Comparison of ENCODE assay signal across 8 mouse cellular contexts in genomic region chr5:26903786-26904185, GRCm38 (mm10).
DNase-seq lines count a peak whose midpoint lies in the region; ATAC-seq and TF ChIP-seq lines count a peak whose summit lies in the region.

No protein-coding gene starts in this region.

- peak; percentile 9; the same call in 1 of the 2 replicates for ATAC-seq in hindbrain, embryonic 15.5 days (ENCODE audit: low FRiP score, low read depth)
- no peak for ATAC-seq in limb, embryonic 13.5 days (ENCODE audit: low FRiP score, low read depth)
- no peak for ATAC-seq in stomach, embryonic 15.5 days (ENCODE audit: insufficient read depth, low FRiP score, low read depth)

- no peaks in the 10 kb centered on the region for H3K36me3 ChIP-seq in E14TG2a.4 (ENCODE audit: insufficient read depth, low read length)
- no peaks in the 10 kb centered on the region for H3K36me3 ChIP-seq in hindbrain, embryonic 15.5 days
- no peaks in the 10 kb centered on the region for H3K36me3 ChIP-seq in limb, embryonic 13.5 days
- H3K36me3 ChIP-seq in stomach, embryonic 15.5 days = no peaks in the 10 kb centered on the region

- intact Hi-C loops in gastrocnemius, postnatal 36 days (cut with DNase I) = loop anchor here (10.0 kb wide), 1 partner anchor 131 kb away; no protein-coding TSS in a partner anchor

- H3K27me3 ChIP-seq in E14TG2a.4 (ENCODE audit: insufficient read depth, low read length) = peaks cover 17% of the 10 kb centered on the region
- no peaks in the 10 kb centered on the region for H3K27me3 ChIP-seq in hindbrain, embryonic 15.5 days
- peaks cover 29% of the 10 kb centered on the region for H3K27me3 ChIP-seq in limb, embryonic 13.5 days
- 0 out of 2 replicates have a peak, but pooled peaks cover 5% of the 10 kb centered on the region for H3K27me3 ChIP-seq in stomach, embryonic 15.5 days (replicated peaks)

- peak overlapping the region; percentile 83 for H3K27ac ChIP-seq in hindbrain, embryonic 15.5 days (replicated peaks)
- H3K27ac ChIP-seq in limb, embryonic 13.5 days = no peak overlapping the region
- no peak overlapping the region for H3K27ac ChIP-seq in stomach, embryonic 15.5 days

- H3K4me1 ChIP-seq in E14TG2a.4 (replicated peaks; ENCODE audit: low read depth, low read length) = peaks cover 34% of the 10 kb centered on the region
- H3K4me1 ChIP-seq in hindbrain, embryonic 15.5 days (replicated peaks) = peaks cover 36% of the 10 kb centered on the region
- H3K4me1 ChIP-seq in limb, embryonic 13.5 days = peaks cover 9% of the 10 kb centered on the region
- H3K4me1 ChIP-seq in stomach, embryonic 15.5 days = peaks cover 9% of the 10 kb centered on the region

- peak overlapping the region; percentile 67 for H3K4me2 ChIP-seq in hindbrain, embryonic 15.5 days
- peak overlapping the region; percentile 70 for H3K4me2 ChIP-seq in limb, embryonic 13.5 days (replicated peaks)
- peak overlapping the region; percentile 60 for H3K4me2 ChIP-seq in stomach, embryonic 15.5 days

- H3K9me3 ChIP-seq in E14TG2a.4 (ENCODE audit: low read length) = peaks cover 7% of the 10 kb centered on the region; the same call in 1 of the 2 replicates
- H3K9me3 ChIP-seq in hindbrain, embryonic 15.5 days = no peaks in the 10 kb centered on the region
- no peaks in the 10 kb centered on the region for H3K9me3 ChIP-seq in limb, embryonic 13.5 days
- no peaks in the 10 kb centered on the region for H3K9me3 ChIP-seq in stomach, embryonic 15.5 days

- 2% methylated on average over 9 of the region's 9 CpGs for WGBS in hindbrain, embryonic 15.5 days
- 1% methylated on average over 9 of the region's 9 CpGs for WGBS in limb, embryonic 13.5 days
- 5% methylated on average over 9 of the region's 9 CpGs for WGBS in stomach, embryonic 15.5 days

- TF ChIP-seq CTCF in E14TG2a.4 (conservative IDR thresholded peaks at IDR 0.05; ENCODE audit: low read length) = peak; percentile 71

- H3K9ac ChIP-seq in hindbrain, embryonic 15.5 days = peak overlapping the region; percentile 55; the same call in 1 of the 2 replicates
- H3K9ac ChIP-seq in limb, embryonic 13.5 days = no peak overlapping the region
- no peak overlapping the region for H3K9ac ChIP-seq in stomach, embryonic 15.5 days

- H3K4me3 ChIP-seq in E14TG2a.4 (replicated peaks; ENCODE audit: low read length) = peak overlapping the region; percentile 70
- peak overlapping the region; percentile 48 for H3K4me3 ChIP-seq in hindbrain, embryonic 15.5 days
- H3K4me3 ChIP-seq in limb, embryonic 13.5 days = no peak overlapping the region
- no peak overlapping the region for H3K4me3 ChIP-seq in stomach, embryonic 15.5 days (replicated peaks)

- DNase-seq in adrenal gland, adult (ENCODE audit: inconsistent age in 2 of 2, low spot score in 1 of 2) = peak; percentile 7 to 57
- no peak for DNase-seq in adrenal gland, postnatal 25 days
- peak; percentile 61 for DNase-seq in embryo, embryonic 9.5 days (ENCODE audit: extremely low spot score)
- no peak for DNase-seq in gastrocnemius, postnatal 36 days

Comparison
In these comparisons a context has a peak if more than half of its experiments do, and no peak if none do; other contexts are left out.
1. DNase-seq: peak in adrenal gland, adult (2 of 2) and embryo, embryonic 9.5 days (single experiment); none in adrenal gland, postnatal 25 days (single experiment) and gastrocnemius, postnatal 36 days (0 of 2).
2. H3K4me3 ChIP-seq: peak in E14TG2a.4 (single experiment) and hindbrain, embryonic 15.5 days (single experiment); none in limb, embryonic 13.5 days (single experiment) and stomach, embryonic 15.5 days (single experiment).
3. Peak in every context shown above with its lines, with median percentiles within 50 percentile points of each other: H3K4me2 ChIP-seq.